Mouse (Mus musculus) hindbrain, embryonic 16.5 days (tissue): ENCODE measurements at regions not wholly inside any gene's neighbourhood (a gene's known extent, or its start where the extent isn't known, plus 50 kb on each side); places are given as distances from the start of the nearest gene placed in this dataset.

Experiments used
- ATAC-seq: fragments of 200-750 bp; cut with Nextera tagmentation; 2 replicates; pipeline ENCODE4 v1.8.0; 2017; ENCODE audit warnings: moderate TSS enrichment, moderate library complexity
- H3K27ac ChIP-seq: fragments of 300-500 bp; sonication (generic); 2 replicates; pipeline ENCODE4 v1.5.1; 2014; ENCODE audit warnings: low read depth, mild to moderate bottlenecking, control low read depth, low read length, moderate library complexity
- H3K27me3 ChIP-seq: fragments of 300-500 bp; sonication (generic); replicated peaks from 2 replicates; pipeline ENCODE4 v1.6.1; 2014; ENCODE audit warnings: low read length; ENCODE audit not compliant: control insufficient read depth, insufficient read depth
- H3K36me3 ChIP-seq: fragments of 300-500 bp; sonication (generic); 2 replicates; pipeline ENCODE4 v1.6.1; 2014; ENCODE audit warnings: mild to moderate bottlenecking, low read length, moderate library complexity, mixed read lengths; ENCODE audit not compliant: control insufficient read depth, insufficient read depth
- H3K4me1 ChIP-seq: fragments of 300-500 bp; sonication (generic); 2 replicates; pipeline ENCODE4 v1.6.1; 2014; ENCODE audit warnings: low read depth, low read length; ENCODE audit not compliant: control insufficient read depth, insufficient read depth
- H3K4me2 ChIP-seq: fragments of 300-500 bp; sonication (generic); 2 replicates; pipeline ENCODE4 v1.6.1; 2014; ENCODE audit warnings: mild to moderate bottlenecking, low read length, control low read depth, moderate library complexity
- H3K4me3 ChIP-seq: fragments of 300-500 bp; sonication (generic); 2 replicates; pipeline ENCODE4 v1.5.1; 2014; ENCODE audit warnings: mild to moderate bottlenecking, low read length, control low read depth, moderate library complexity
- H3K9ac ChIP-seq: fragments of 300-500 bp; sonication (generic); 2 replicates; pipeline ENCODE4 v1.6.1; 2014; ENCODE audit warnings: low read depth, mild to moderate bottlenecking, control low read depth, low read length, moderate library complexity
- H3K9me3 ChIP-seq: fragments of 300-500 bp; sonication (generic); 2 replicates; pipeline ENCODE4 v1.6.1; 2014; ENCODE audit warnings: mild to moderate bottlenecking, low read length, moderate library complexity; ENCODE audit not compliant: control insufficient read depth
- WGBS: fragments of 180-500 bp; shearing (Covaris S2); extraction: QIAGEN DNeasy Blood & Tissue Kit; methylation state at CpG from one replicate; pipeline ENCODE4 v1.1.7; 2014; 5-methylcytosine and 5-hydroxymethylcytosine counted together

GRCm38 (mm10) chr2:134029631-134030414 is 477.9 kb downstream of the Bmp2 start:
- Histone ChIP-seq H3K4me3 (no peak overlapping the region), H3K4me1 (no peaks in the 10 kb centered on the region), H3K9me3 (no peaks in the 10 kb centered on the region), H3K36me3 (no peaks in the 10 kb centered on the region), H3K9ac (no peak overlapping the region), H3K4me2 (no peak overlapping the region), H3K27ac (no peak overlapping the region), H3K27me3 (no peaks in the 10 kb centered on the region)
- ATAC-seq: 0 out of 2 replicates have a peak, but pooled peaks have one; percentile 50
- WGBS: 62% methylated on average over 4 of the region's 4 CpGs

GRCm38 (mm10) chr2:134029153-134029552 is 477.2 kb downstream of the Bmp2 start:
- Histone ChIP-seq H3K36me3 (no peaks in the 10 kb centered on the region), H3K27ac (no peak overlapping the region), H3K9me3 (no peaks in the 10 kb centered on the region), H3K27me3 (no peaks in the 10 kb centered on the region), H3K4me3 (no peak overlapping the region), H3K4me1 (no peaks in the 10 kb centered on the region), H3K9ac (no peak overlapping the region), H3K4me2 (no peak overlapping the region)
- no peak for ATAC-seq
- 76% methylated on average over 2 of the region's 2 CpGs for WGBS

DNA sequence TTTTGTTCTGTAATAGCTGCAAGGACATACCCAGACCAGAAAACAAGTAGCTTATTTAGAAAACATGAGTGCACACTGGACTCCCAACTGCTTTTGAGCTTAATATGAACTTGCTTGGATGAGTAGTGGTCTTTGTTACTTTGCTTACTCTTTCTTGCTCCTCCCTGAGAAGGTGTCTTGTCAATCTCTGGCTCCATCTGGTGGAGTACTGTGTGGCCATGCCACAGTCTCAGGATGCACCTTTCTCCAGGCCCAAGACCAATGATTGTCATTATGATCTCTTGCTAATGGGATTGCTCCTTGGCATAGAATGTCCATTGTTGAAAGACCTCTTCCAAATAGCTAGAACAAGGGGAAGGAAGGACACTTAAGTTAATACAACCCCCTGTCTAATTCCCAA is 465.1 kb downstream of the Bmp2 start:
- no peaks in the 10 kb centered on the region for H3K9me3 ChIP-seq
- no peaks in the 10 kb centered on the region for H3K27me3 ChIP-seq
- no peak overlapping the region for H3K4me3 ChIP-seq
- H3K36me3 ChIP-seq: no peaks in the 10 kb centered on the region
- H3K4me2 ChIP-seq: no peak overlapping the region
- no peak overlapping the region for H3K27ac ChIP-seq
- H3K4me1 ChIP-seq: no peaks in the 10 kb centered on the region
- no peak overlapping the region for H3K9ac ChIP-seq
- peak; percentile 79; the same call in 1 of the 2 replicates for ATAC-seq

GRCm38 (mm10) chr2:134003146-134003545 is 451.2 kb downstream of the Bmp2 start:
- Histone ChIP-seq H3K36me3 (no peaks in the 10 kb centered on the region), H3K4me3 (no peak overlapping the region), H3K4me1 (no peaks in the 10 kb centered on the region), H3K9ac (no peak overlapping the region), H3K27ac (no peak overlapping the region), H3K9me3 (no peaks in the 10 kb centered on the region), H3K4me2 (no peak overlapping the region), H3K27me3 (no peaks in the 10 kb centered on the region)
- ATAC-seq: 0 out of 2 replicates have a peak, but pooled peaks have one; percentile 48
- 63% methylated on average over 1 of the region's 1 CpGs for WGBS

- ATAC-seq: no peak
- WGBS: 38% methylated on average over 1 of the region's 1 CpGs
- Histone ChIP-seq H3K36me3 (no peaks in the 10 kb centered on the region), H3K4me2 (no peak overlapping the region), H3K27ac (no peak overlapping the region), H3K4me1 (no peaks in the 10 kb centered on the region), H3K27me3 (no peaks in the 10 kb centered on the region), H3K9me3 (no peaks in the 10 kb centered on the region), H3K9ac (no peak overlapping the region), H3K4me3 (no peak overlapping the region)
These were observed 442.8 kb downstream of the Bmp2 start for GRCm38 (mm10) chr2:133994742-133995141.

GRCm38 (mm10) chr2:133994337-133994736 is 442.4 kb downstream of the Bmp2 start:
- Histone ChIP-seq H3K4me1 (no peaks in the 10 kb centered on the region), H3K36me3 (no peaks in the 10 kb centered on the region), H3K4me3 (no peak overlapping the region), H3K9ac (no peak overlapping the region), H3K27me3 (no peaks in the 10 kb centered on the region), H3K4me2 (no peak overlapping the region), H3K27ac (no peak overlapping the region), H3K9me3 (no peaks in the 10 kb centered on the region)
- ATAC-seq: no peak
- 76% methylated on average over 9 of the region's 9 CpGs for WGBS

- WGBS: 85% methylated on average over 1 of the region's 1 CpGs
- Histone ChIP-seq H3K4me3 (no peak overlapping the region), H3K36me3 (no peaks in the 10 kb centered on the region), H3K9me3 (no peaks in the 10 kb centered on the region), H3K27ac (no peak overlapping the region), H3K4me2 (no peak overlapping the region), H3K4me1 (no peaks in the 10 kb centered on the region), H3K9ac (no peak overlapping the region), H3K27me3 (no peaks in the 10 kb centered on the region)
- ATAC-seq: no peak
These were observed 435.7 kb downstream of the Bmp2 start for GRCm38 (mm10) chr2:133987671-133988070.
